Mouse (Mus musculus) forebrain, embryonic 11.5 days (tissue): ENCODE data around the gene Me3. TPM values are rescaled to one million over a fixed set of nuclear protein-coding genes. Genes with fewer than 3 reads are reported as not detected.

ENCODE experiments used
- ATAC-seq: fragments of 200-750 bp; cut with Nextera tagmentation; replicated peaks from 2 replicates; pipeline ENCODE4 v1.8.0; 2017; ENCODE audit warnings: moderate TSS enrichment; ENCODE audit not compliant: low FRiP score
- DNase-seq: peaks from one replicate; pipeline ENCODE4 v3.0.0-alpha.2; 2017; ENCODE audit warnings: low spot score
- H3K27ac ChIP-seq: fragments of 300-500 bp; sonication (generic); 2 replicates; pipeline ENCODE4 v1.5.1; 2014; ENCODE audit warnings: low read depth, low read length
- H3K27me3 ChIP-seq: fragments of 300-500 bp; sonication (generic); 2 replicates; pipeline ENCODE4 v1.6.1; 2014; ENCODE audit warnings: mild to moderate bottlenecking, low read length, mixed read lengths; ENCODE audit not compliant: control insufficient read depth, insufficient read depth
- H3K36me3 ChIP-seq: fragments of 300-500 bp; sonication (generic); 2 replicates; pipeline ENCODE4 v1.6.1; 2014; ENCODE audit warnings: mild to moderate bottlenecking, low read length, moderate library complexity, mixed read lengths; ENCODE audit not compliant: control insufficient read depth, insufficient read depth
- H3K4me1 ChIP-seq: fragments of 300-500 bp; sonication (generic); replicated peaks from 2 replicates; pipeline ENCODE4 v1.6.1; 2014; ENCODE audit warnings: low read length, mixed read lengths; ENCODE audit not compliant: control insufficient read depth, insufficient read depth
- H3K4me2 ChIP-seq: fragments of 300-500 bp; sonication (generic); 2 replicates; pipeline ENCODE4 v1.6.1; 2014; ENCODE audit warnings: low read depth, mild to moderate bottlenecking, low read length, moderate library complexity, mixed read lengths; ENCODE audit not compliant: severe bottlenecking
- H3K4me3 ChIP-seq: fragments of 300-500 bp; sonication (generic); 2 replicates; pipeline ENCODE4 v1.5.1; 2014; ENCODE audit warnings: low read depth, low read length
- H3K9ac ChIP-seq: fragments of 300-500 bp; sonication (generic); 2 replicates; pipeline ENCODE4 v1.6.1; 2014; ENCODE audit warnings: low read length
- H3K9me3 ChIP-seq: fragments of 300-500 bp; sonication (generic); 2 replicates; pipeline ENCODE4 v1.6.1; 2016; ENCODE audit warnings: low read length, mixed read lengths; ENCODE audit not compliant: control insufficient read depth
- WGBS: fragments of 180-500 bp; shearing (Covaris S2); extraction: QIAGEN DNeasy Blood & Tissue Kit; methylation state at CpG from one replicate; pipeline ENCODE4 v1.1.7; 2014; 5-methylcytosine and 5-hydroxymethylcytosine counted together
- polyA plus RNA-seq: library from polyadenylated mRNA; unstranded; fragments of >200 nt; fragmentation: Nextera tagmentation; extraction: Ambion mirVana; gene quantifications from 2 replicates; pipeline ENCODE4 v1.2.1, GENCODE M21; 2014

Gene Me3
- polyA plus RNA-seq, 1 experiment from 2014 or later: 0.90 TPM

GRCm38 (mm10) chr7:89700511-89700910 is 68.3 kb downstream of the Me3 start:
- Histone ChIP-seq H3K9me3 (no peaks in the 10 kb centered on the region), H3K9ac (no peak overlapping the region), H3K36me3 (no peaks in the 10 kb centered on the region), H3K4me2 (no peak overlapping the region), H3K4me1 (no peaks in the 10 kb centered on the region), H3K27ac (no peak overlapping the region), H3K4me3 (no peak overlapping the region), H3K27me3 (no peaks in the 10 kb centered on the region)
- ATAC-seq: no peak
- DNase-seq: no peak
- 44% methylated on average over 1 of the region's 1 CpGs for WGBS

DNA sequence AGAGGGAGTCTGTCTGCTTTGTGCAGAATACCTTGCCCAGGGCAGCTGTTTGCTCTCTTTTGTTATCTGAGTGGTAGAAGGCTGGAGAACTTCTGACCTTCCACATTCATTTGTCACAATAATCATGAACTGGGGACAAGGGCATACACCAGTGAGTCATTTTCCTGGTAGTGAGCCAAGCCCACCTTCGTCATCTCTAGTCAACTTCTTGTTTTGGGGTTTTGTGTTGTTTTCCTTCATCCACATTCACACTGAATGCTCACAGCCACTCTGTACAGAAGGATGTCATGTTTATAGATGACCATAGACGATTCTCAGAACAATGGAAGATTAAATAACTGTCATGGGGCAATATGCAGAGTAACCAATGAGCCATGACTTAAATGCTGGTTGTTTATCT is 78.6 kb downstream of the Me3 start:
- 82% methylated on average over 2 of the region's 2 CpGs for WGBS
- DNase-seq: no peak
- H3K27me3 ChIP-seq: no peaks in the 10 kb centered on the region
- no peak overlapping the region for H3K27ac ChIP-seq
- H3K9me3 ChIP-seq: no peaks in the 10 kb centered on the region
- no peak overlapping the region for H3K4me2 ChIP-seq
- no peaks in the 10 kb centered on the region for H3K4me1 ChIP-seq
- no peak for ATAC-seq
- no peaks in the 10 kb centered on the region for H3K36me3 ChIP-seq
- no peak overlapping the region for H3K9ac ChIP-seq
- H3K4me3 ChIP-seq: no peak overlapping the region

- DNase-seq (no peak), ATAC-seq (no peak)
- Histone ChIP-seq H3K27me3 (no peaks in the 10 kb centered on the region), H3K4me1 (no peaks in the 10 kb centered on the region), H3K4me2 (no peak overlapping the region), H3K9ac (no peak overlapping the region), H3K4me3 (no peak overlapping the region), H3K36me3 (no peaks in the 10 kb centered on the region), H3K9me3 (no peaks in the 10 kb centered on the region), H3K27ac (no peak overlapping the region)
These were observed 80.9 kb downstream of the Me3 start for GRCm38 (mm10) chr7:89713059-89713458.

DNA sequence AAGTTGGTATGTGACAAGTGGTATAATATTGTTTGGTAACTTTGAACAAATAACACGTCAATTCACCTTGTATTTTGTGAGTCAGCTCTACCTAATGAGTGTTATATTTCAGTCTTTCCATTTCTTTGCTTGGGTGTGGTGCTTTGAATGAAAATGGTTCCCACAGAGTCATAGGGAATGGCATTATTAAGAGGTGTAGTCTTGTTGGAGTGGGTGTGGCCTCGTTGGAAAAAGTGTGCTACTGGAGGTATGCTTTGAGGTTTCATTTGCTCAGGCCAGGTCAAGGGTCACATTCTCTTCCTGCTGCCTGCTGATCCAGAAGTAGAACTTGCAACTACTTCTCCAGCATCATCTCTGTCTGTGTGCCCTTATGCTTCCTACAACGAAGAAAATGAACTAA is 84.0 kb downstream of the Me3 start:
- no peaks in the 10 kb centered on the region for H3K9me3 ChIP-seq
- no peak overlapping the region for H3K9ac ChIP-seq
- H3K27ac ChIP-seq: no peak overlapping the region
- whole genome bisulfite sequencing: 83% methylated on average over 3 of the region's 3 CpGs
- H3K4me1 ChIP-seq: no peaks in the 10 kb centered on the region
- no peaks in the 10 kb centered on the region for H3K27me3 ChIP-seq
- H3K36me3 ChIP-seq: no peaks in the 10 kb centered on the region
- DNase-seq: no peak
- no peak overlapping the region for H3K4me3 ChIP-seq
- ATAC-seq: no peak
- H3K4me2 ChIP-seq: no peak overlapping the region

DNA sequence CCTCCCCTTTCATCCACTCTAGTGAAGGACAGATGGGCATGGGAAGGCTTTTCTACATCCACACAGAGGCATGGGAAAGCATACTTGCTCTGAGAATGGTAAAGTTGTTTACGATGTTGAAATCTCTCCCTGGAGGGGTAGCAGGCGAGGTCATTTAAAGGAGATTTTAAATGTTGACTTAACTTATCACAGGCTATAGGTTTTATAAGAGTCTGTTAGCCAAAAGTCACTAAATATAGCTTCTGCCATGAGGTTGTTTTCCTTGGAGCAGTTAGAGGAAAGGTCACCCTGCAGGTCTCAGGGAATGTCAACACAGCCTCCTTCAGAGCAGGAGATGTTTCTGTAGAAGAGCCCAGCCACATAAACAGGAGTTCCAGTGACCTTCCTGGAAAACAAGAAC is 85.3 kb downstream of the Me3 start:
- no peaks in the 10 kb centered on the region for H3K27me3 ChIP-seq
- no peak overlapping the region for H3K4me2 ChIP-seq
- 88% methylated on average over 2 of the region's 2 CpGs for WGBS
- no peaks in the 10 kb centered on the region for H3K36me3 ChIP-seq
- H3K27ac ChIP-seq: no peak overlapping the region
- no peaks in the 10 kb centered on the region for H3K4me1 ChIP-seq
- ATAC-seq (no peak), DNase-seq (no peak)
- no peaks in the 10 kb centered on the region for H3K9me3 ChIP-seq
- H3K4me3 ChIP-seq: no peak overlapping the region
- H3K9ac ChIP-seq: no peak overlapping the region

- Histone ChIP-seq H3K9ac (no peak overlapping the region), H3K4me2 (no peak overlapping the region), H3K27me3 (no peaks in the 10 kb centered on the region), H3K4me3 (no peak overlapping the region), H3K36me3 (no peaks in the 10 kb centered on the region), H3K9me3 (no peaks in the 10 kb centered on the region), H3K4me1 (no peaks in the 10 kb centered on the region), H3K27ac (no peak overlapping the region)
- ATAC-seq (no peak), DNase-seq (no peak)
- 72% methylated on average over 2 of the region's 2 CpGs for whole genome bisulfite sequencing
These were observed 86.1 kb downstream of the Me3 start for GRCm38 (mm10) chr7:89718264-89718663.

DNA sequence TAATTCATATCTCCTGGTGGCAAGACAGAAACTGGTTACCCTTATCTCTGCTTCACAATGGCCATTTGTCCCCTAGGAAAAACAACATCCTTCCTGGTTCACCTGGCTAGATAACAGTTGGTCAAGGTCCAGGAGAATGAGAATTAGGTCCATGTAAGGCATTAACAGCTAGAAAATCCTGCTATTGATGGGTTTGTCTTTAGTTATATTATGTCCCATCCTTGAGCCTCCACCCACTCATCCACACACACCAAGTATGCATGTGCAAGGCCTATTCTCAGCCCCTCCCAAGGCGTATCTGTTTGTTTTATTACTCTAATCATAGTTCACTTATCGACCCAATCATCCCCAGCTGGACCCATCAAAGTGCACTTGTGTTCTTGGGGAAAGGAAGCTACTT is 88.1 kb downstream of the Me3 start:
- no peaks in the 10 kb centered on the region for H3K9me3 ChIP-seq
- WGBS: 86% methylated on average over 2 of the region's 2 CpGs
- no peak for DNase-seq
- no peak overlapping the region for H3K9ac ChIP-seq
- no peaks in the 10 kb centered on the region for H3K27me3 ChIP-seq
- H3K4me3 ChIP-seq: no peak overlapping the region
- H3K27ac ChIP-seq: no peak overlapping the region
- no peaks in the 10 kb centered on the region for H3K36me3 ChIP-seq
- no peaks in the 10 kb centered on the region for H3K4me1 ChIP-seq
- no peak for ATAC-seq
- H3K4me2 ChIP-seq: no peak overlapping the region

DNA sequence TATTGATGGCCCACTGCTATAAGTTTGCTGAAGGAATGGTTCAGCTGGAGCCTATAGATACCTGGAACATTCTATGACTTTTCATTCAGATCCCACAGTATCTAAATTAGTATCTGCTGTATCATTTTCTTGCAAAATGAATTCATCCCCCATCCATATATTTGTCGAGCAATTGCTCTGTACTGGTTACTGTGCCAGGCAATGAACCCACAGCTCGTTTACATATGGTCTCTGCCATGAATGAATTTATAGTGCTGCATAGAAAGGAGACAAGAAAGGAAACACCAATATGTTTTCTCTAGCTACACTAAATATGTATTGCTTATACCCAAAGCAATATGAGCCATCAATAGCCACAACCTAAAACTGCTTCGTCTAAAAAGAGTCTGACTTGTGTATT is 94.5 kb downstream of the Me3 start:
- DNase-seq (no peak), ATAC-seq (no peak)
- Histone ChIP-seq H3K36me3 (no peaks in the 10 kb centered on the region), H3K9me3 (no peaks in the 10 kb centered on the region), H3K27ac (no peak overlapping the region), H3K4me1 (no peaks in the 10 kb centered on the region), H3K27me3 (no peaks in the 10 kb centered on the region), H3K9ac (no peak overlapping the region), H3K4me3 (no peak overlapping the region), H3K4me2 (no peak overlapping the region)
- 82% methylated on average over 3 of the region's 3 CpGs for WGBS

GRCm38 (mm10) chr7:89727615-89728014 is 95.4 kb downstream of the Me3 start:
- DNase-seq (no peak), ATAC-seq (no peak)
- H3K9ac ChIP-seq: no peak overlapping the region
- no peak overlapping the region for H3K4me2 ChIP-seq
- no peaks in the 10 kb centered on the region for H3K4me1 ChIP-seq
- H3K9me3 ChIP-seq: no peaks in the 10 kb centered on the region
- no peaks in the 10 kb centered on the region for H3K36me3 ChIP-seq
- no peaks in the 10 kb centered on the region for H3K27me3 ChIP-seq
- H3K27ac ChIP-seq: no peak overlapping the region
- WGBS: 85% methylated on average over 1 of the region's 1 CpGs
- no peak overlapping the region for H3K4me3 ChIP-seq
